Mouse (Mus musculus): Measurements from ENCODE around the gene Maged2. TPM values are rescaled to one million over a fixed set of nuclear protein-coding genes. Genes with fewer than 3 reads are reported as not detected.

Gene Maged2
- polyA plus RNA-seq, 1 experiment from 2014 or later = 468 TPM

Other genes starting within 250 kb of the Maged2 start
- gene Pfkfb1, start 226.1 kb downstream of the Maged2 start, polyA plus RNA-seq (2015; fragmentation: Nextera tagmentation; extraction: Ambion mirVana) = 4.7 and 5.6 TPM in 2 replicates
- gene Apex2, start 224.5 kb downstream of the Maged2 start, polyA plus RNA-seq (2015; fragmentation: Nextera tagmentation; extraction: Ambion mirVana) = 10.0 and 13.0 TPM in 2 replicates
- gene Tro, start 156.8 kb downstream of the Maged2 start, polyA plus RNA-seq (2015; fragmentation: Nextera tagmentation; extraction: Ambion mirVana) = 13.3 and 17.9 TPM in 2 replicates
- gene Gnl3l, start 203.0 kb upstream of the Maged2 start, polyA plus RNA-seq (2015; fragmentation: Nextera tagmentation; extraction: Ambion mirVana) = 18.9 and 21.7 TPM in 2 replicates
- 6.2 and 9.0 TPM in 2 replicates for gene Fgd1, start 231.8 kb upstream of the Maged2 start, polyA plus RNA-seq (2015; fragmentation: Nextera tagmentation; extraction: Ambion mirVana)

All from heart, embryonic 15.5 days (tissue).